Mouse (Mus musculus) bone marrow macrophage, adult 2 months (primary cell): ENCODE data around the gene Card10. TPM values are rescaled to one million over a fixed set of nuclear protein-coding genes. Genes with fewer than 3 reads are reported as not detected.

Experiments
- H3K27ac ChIP-seq: 2 replicates; pipeline ENCODE4 v1.5.1; 2012; ENCODE audit warnings: low read depth, low read length; ENCODE audit not compliant: insufficient read depth
- H3K4me1 ChIP-seq: 2 replicates; pipeline ENCODE4 v1.6.1; 2012; ENCODE audit warnings: low read length; ENCODE audit not compliant: control insufficient read depth, insufficient read depth
- H3K4me3 ChIP-seq: 2 replicates; pipeline ENCODE4 v1.5.1; 2012; ENCODE audit warnings: mild to moderate bottlenecking, low read length, moderate library complexity; ENCODE audit not compliant: insufficient read depth
- CTCF ChIP-seq: IDR thresholded peaks from 2 replicates; pipeline ENCODE4 v1.5.1; 2012; ENCODE audit warnings: low read depth, mild to moderate bottlenecking, low read length, moderate library complexity
- POLR2A ChIP-seq: IDR thresholded peaks from 2 replicates; pipeline ENCODE4 v1.6.1; 2012; ENCODE audit warnings: mild to moderate bottlenecking, low read depth, low read length, borderline replicate concordance
- polyA plus RNA-seq: library from polyadenylated mRNA; stranded (reverse); fragments of >200 nt; gene quantifications from 2 replicates; pipeline ENCODE4 v1.2.4, GENCODE M21; 2012; ENCODE audit not compliant: missing spikeins, insufficient read depth, insufficient read length

Card10 gene
- polyA plus RNA-seq, 1 experiment: not detected

DNA sequence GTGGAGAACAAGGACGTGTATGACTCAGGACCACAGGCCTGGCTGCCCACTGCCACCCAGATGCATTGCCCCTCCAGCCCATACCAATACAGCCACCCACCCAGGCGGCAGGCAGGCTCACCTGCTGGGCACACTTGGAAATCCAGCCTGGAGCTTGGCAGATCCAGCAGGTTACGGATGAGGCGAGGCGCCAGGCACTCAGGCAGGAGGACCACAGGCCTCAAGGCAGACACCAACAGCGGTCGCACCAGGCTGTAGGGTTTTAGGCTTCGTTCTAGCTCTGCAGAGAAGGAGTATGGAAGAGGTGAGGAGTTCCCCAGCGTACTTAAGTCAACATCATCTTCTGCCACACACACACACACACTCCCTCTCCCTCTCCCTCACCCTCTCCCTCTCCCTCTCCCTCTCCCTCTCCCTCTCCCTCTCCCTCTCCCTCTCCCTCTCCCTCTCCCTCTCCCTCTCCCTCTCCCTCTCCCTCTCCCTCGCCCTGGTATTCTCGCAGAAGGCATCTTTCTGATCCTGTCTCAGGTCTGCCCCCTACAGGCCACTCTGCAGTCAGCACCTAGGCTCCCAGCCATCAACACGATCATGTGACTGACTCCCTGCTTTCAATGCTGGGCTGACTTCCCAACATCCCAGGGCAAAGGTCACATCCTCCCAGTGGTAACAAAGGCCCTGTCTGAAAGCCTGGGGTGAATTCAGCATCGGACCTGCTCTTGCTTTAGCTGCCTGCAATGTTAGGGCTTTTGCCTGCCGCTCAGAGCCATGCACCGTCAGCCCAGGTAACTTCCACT lies 24.6 kb downstream of the Card10 start:
- Histone ChIP-seq H3K4me3 (no peak overlapping the region), H3K27ac (no peak overlapping the region), H3K4me1 (peaks cover 6% of the 10 kb centered on the region)
- TF ChIP-seq POLR2A (no peak), CTCF (peak; percentile 34; the same call in 1 of the 2 replicates)

- peak within 1 kb of the TSS; percentile 60 for H3K27ac ChIP-seq
- peak within 1 kb of the TSS; percentile 63 for H3K4me3 ChIP-seq
- H3K4me1 ChIP-seq: peaks cover 11% of the 10 kb centered on the region
- TF ChIP-seq POLR2A (no peak), CTCF (no peak)
These were observed 29.5 kb downstream of the Card10 start, which contains the start of gene Mfng for GRCm38 (mm10) chr15:78773290-78773729. Gene Mfng, minus strand, starts transcription at chr15:78773475.

DNA sequence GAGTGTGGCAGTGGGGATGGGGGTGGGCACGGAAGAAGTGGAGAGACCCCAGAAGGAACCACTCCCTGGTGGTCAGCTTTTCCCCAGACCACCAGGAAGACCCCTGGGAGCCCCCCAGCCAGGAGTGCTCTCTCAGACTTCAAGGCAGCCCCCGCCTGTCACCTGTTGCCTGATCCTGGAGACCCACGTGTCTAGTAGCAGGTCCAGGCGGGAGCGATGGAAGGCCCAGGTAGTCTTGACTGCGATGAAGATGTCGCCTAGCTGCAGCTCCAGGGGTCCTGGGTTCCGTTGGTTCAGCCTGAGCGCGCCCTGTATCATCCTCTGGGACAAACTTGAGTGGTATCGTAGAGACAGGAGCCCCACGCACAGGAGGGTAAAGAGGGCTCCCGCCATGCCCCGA lies 30.0 kb downstream of the Card10 start:
- peak overlapping the region; percentile 60 for H3K27ac ChIP-seq
- peaks cover 11% of the 10 kb centered on the region for H3K4me1 ChIP-seq
- TF ChIP-seq POLR2A (no peak), CTCF (no peak)
- peak overlapping the region; percentile 63 for H3K4me3 ChIP-seq

DNA sequence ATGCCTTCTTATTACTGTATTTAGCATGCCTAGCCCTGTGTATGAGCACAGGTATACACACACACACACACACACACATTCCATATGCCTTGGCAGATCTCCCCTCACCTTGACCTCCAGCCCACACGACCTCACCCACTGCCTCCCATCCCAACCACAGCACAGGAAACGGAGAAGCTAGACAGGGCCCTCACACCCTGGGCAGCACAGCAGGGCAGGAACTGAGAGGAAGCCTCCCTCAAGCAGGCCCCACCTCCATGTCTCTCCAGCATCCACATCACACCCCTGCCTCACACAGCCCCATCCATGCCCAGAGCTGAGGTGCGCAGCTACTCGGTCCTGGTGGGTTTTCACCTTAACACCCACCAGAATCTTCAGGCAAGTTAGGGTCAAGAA lies 30.5 kb downstream of the Card10 start:
- H3K27ac ChIP-seq: peak overlapping the region; percentile 60
- no peak for TF ChIP-seq CTCF
- no peak for TF ChIP-seq POLR2A
- H3K4me3 ChIP-seq: peak overlapping the region; percentile 63
- peaks cover 11% of the 10 kb centered on the region for H3K4me1 ChIP-seq

DNA sequence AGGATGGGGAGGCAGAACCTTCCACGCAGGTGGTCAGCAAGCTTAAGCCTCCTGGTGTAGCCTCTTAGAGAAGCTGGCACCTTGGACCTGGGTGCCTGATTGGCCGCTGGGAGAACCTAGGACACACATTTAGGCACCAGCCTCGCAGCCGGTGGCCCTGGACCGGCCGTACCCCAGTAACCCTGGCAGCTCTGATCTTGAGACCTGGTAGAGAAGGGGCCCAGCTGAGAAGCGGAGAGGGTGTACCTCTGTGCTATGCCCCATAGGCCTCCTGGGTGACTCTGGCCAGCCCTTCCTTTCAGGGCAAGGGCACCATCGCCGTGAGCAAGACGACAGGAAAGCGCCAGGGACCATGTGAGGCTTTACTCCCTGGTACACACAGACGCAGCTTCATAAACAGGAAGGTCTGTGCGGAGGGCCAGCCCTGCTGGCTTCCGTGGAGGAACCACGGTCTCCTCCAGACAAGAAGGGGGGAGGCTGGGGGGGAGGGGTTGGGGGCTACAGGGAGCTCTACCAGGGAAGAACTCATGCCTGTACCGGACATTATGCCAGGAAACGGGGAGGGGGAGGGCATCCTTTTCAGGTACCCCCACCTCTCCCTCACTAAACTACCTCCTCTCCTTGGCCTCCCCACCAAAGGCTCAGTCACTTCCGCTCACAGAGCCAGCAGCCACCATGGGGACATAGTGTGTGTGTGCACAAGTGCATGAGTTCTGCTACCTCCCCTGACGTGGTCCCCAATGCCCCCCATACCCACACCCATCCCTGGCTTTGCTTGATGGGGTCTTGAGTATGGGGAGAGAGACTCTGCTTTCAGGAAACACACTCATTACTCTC lies 31.1 kb downstream of the Card10 start:
- H3K27ac ChIP-seq: peak overlapping the region; percentile 63
- H3K4me1 ChIP-seq: peaks cover 11% of the 10 kb centered on the region
- TF ChIP-seq CTCF: no peak
- 0 out of 2 replicates have a peak, but pooled peaks have one; percentile 40 for TF ChIP-seq POLR2A
- H3K4me3 ChIP-seq: peak overlapping the region; percentile 63

DNA sequence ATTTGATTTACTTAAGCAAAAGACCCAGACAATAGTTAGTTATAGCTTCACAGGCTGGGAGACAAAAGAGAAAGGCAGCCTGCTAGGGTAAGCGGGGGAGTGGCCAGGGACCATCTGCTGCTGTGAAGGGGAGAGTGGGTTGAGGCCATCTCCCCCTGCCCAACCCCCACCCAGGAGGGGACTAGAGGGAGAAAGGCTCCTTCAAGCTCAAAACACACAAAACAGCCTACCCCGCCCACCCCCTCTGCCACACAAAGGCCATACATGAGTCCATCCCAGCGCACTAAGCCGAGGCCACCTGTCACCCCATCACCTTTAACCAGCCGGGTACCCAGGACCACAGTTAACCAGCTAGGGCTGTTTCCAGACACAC lies 31.9 kb downstream of the Card10 start:
- peaks cover 11% of the 10 kb centered on the region for H3K4me1 ChIP-seq
- H3K4me3 ChIP-seq: peak overlapping the region; percentile 63
- no peak overlapping the region for H3K27ac ChIP-seq
- TF ChIP-seq POLR2A: no peak
- no peak for TF ChIP-seq CTCF

DNA sequence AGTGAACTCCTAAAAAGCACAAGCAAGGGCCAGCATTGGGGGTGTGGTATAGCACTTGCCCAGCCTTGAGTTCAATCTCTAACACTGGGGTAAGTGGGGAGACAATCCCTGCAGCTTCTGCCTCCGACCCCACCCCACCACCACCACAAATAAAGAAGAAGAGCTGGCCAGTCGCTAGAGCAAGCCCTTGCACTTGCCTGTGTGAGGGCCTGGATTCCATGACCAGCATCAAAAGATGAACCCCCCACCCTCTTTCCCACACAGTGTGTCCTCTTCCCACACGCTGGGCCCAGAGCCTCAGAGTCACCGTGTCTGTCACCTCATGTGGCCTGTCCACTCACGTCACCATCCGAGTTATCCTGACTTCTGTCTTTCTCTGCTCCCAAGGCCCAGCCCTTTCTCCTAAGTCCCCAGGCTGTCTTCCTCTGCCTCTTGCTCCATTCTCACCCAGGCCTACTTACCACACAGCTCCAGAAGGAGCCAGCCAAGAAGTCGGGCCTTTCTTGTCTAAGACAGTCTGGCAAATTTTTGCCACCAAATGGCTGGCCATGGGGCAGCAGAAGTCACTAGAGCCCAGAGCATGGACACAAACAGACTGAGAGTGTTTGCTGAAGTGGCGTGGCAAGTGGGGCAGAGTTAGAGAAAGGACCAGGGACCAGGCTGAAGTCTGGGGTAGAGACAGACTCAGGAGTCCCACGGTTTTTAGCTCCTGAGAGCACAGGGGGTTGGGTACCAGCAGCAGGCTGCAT lies 32.4 kb downstream of the Card10 start:
- Histone ChIP-seq H3K4me1 (peaks cover 11% of the 10 kb centered on the region), H3K27ac (no peak overlapping the region), H3K4me3 (no peak overlapping the region)
- TF ChIP-seq POLR2A: no peak
- no peak for TF ChIP-seq CTCF

DNA sequence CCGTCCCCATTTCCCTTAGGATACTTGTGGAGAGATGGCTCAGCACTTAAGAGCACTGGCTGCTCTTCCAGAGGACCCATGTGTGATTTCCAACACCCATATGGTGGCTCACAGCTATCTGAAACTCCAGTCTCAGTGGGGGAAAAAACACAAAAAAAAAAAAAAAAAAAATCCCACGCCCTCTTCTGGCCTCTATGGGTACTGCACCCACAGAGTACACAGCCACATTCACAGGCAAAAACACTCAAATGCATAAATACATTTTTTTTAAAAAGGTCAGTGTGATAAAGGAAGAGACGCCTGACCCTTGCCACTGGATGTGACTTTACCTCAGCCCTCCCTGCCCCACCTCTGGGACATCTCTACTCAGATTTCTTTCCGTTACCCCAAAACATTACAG lies 33.8 kb downstream of the Card10 start:
- Histone ChIP-seq H3K27ac (no peak overlapping the region), H3K4me3 (no peak overlapping the region), H3K4me1 (peaks cover 11% of the 10 kb centered on the region)
- no peak for TF ChIP-seq CTCF
- no peak for TF ChIP-seq POLR2A

DNA sequence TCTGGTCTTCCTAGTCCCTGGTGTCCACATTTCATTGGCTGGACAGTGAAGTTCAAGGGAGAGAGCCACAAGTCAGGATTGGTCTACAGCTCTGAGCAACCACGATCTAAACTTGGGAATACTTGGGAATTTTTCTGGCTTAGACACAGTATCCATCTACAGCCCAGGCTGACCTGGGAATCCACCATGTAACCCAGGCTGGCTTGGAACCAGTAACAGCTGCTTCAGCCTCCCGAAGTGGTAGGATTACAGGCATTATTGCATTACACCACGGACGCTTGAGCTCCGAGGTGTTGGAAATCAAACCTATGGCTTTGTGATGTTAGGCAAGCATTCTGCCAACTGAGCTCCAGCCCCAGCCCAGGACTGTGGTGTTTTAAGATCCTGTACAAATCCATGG lies 39.1 kb downstream of the Card10 start:
- H3K27ac ChIP-seq: no peak overlapping the region
- TF ChIP-seq CTCF: no peak
- TF ChIP-seq POLR2A: no peak

More for the DNA sequence above, 39.1 kb downstream of the Card10 start:
- Histone ChIP-seq H3K4me3 (no peak overlapping the region), H3K4me1 (no peaks in the 10 kb centered on the region)
